Mouse (Mus musculus): Measurements from ENCODE around the gene Dennd1b.

GRCm38 (mm10) chr1:139053003-139053402, 89.8 kb downstream of the Dennd1b start:
- TF ChIP-seq CTCF (IDR thresholded peaks at IDR 0.05; ENCODE audit: borderline replicate concordance, insufficient read depth, low read depth, low read length) = no peak
- no peak for TF ChIP-seq POLR2A (IDR thresholded peaks at IDR 0.05; ENCODE audit: borderline replicate concordance, insufficient read depth, low read length)
